Mouse (Mus musculus) heart, embryonic 10.5 days (tissue): ENCODE data around the gene Atmin. TPM values are rescaled to one million over a fixed set of nuclear protein-coding genes. Genes with fewer than 3 reads are reported as not detected.

Experiments
- DNase-seq: peaks from one replicate; pipeline ENCODE4 v3.0.0-alpha.2; 2017; ENCODE audit warnings: low spot score
- H3K27ac ChIP-seq: fragments of 300-500 bp; sonication (generic); 2 replicates; pipeline ENCODE4 v1.5.1; 2016; ENCODE audit warnings: mild to moderate bottlenecking
- H3K27me3 ChIP-seq: fragments of 300-500 bp; sonication (generic); 2 replicates; pipeline ENCODE4 v1.6.1; 2016; ENCODE audit warnings: mild to moderate bottlenecking; ENCODE audit not compliant: poor library complexity, insufficient read depth, severe bottlenecking
- H3K36me3 ChIP-seq: fragments of 300-500 bp; sonication (generic); 2 replicates; pipeline ENCODE4 v1.6.1; 2016; ENCODE audit warnings: mild to moderate bottlenecking, moderate library complexity
- H3K4me1 ChIP-seq: fragments of 300-500 bp; sonication (generic); 2 replicates; pipeline ENCODE4 v1.6.1; 2016; ENCODE audit warnings: mild to moderate bottlenecking
- H3K4me3 ChIP-seq: fragments of 300-500 bp; sonication (generic); 2 replicates; pipeline ENCODE4 v1.5.1; 2016; ENCODE audit warnings: mild to moderate bottlenecking, moderate library complexity
- H3K9me3 ChIP-seq: fragments of 300-500 bp; sonication (generic); 2 replicates; pipeline ENCODE4 v1.6.1; 2016; ENCODE audit warnings: mild to moderate bottlenecking, moderate library complexity
- WGBS: fragments of 180-500 bp; shearing (Covaris S2); methylation state at CpG from one replicate; pipeline ENCODE4 v1.1.7; 2016; 5-methylcytosine and 5-hydroxymethylcytosine counted together
- polyA plus RNA-seq: library from polyadenylated mRNA; unstranded; fragments of >200 nt; fragmentation: Nextera tagmentation; extraction: Ambion mirVana; gene quantifications from 2 replicates; pipeline ENCODE4 v1.2.1, GENCODE M21; 2016

Gene Atmin
- polyA plus RNA-seq, 1 experiment from 2014 or later: 8.6 TPM

DNA sequence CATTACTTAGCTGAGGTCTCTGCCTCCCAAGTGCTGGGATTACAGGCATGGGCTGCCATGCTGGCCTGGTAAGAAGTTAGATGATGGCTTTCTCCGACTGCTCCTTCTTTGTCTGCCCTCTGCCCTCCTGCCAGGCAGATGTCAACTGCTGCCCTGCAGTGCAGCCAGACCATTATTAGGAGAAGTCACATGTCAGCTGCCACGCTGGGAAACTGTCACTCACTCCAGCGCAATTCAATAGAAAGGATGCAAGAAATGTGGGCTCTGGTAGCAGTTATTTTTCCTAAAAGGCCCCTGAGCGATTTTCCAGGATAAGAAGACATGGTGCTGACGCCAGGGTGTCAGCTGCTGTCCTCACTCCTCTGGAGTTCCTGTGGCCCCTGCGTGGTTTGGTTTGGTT is 7.7 kb upstream of the Atmin start:
- Histone ChIP-seq H3K27me3 (no peaks in the 10 kb centered on the region), H3K4me3 (no peak overlapping the region), H3K27ac (no peak overlapping the region), H3K4me1 (no peaks in the 10 kb centered on the region), H3K36me3 (peaks cover 91% of the 10 kb centered on the region), H3K9me3 (no peaks in the 10 kb centered on the region)
- DNase-seq: no peak
- 87% methylated on average over 6 of the region's 6 CpGs for whole genome bisulfite sequencing

DNA sequence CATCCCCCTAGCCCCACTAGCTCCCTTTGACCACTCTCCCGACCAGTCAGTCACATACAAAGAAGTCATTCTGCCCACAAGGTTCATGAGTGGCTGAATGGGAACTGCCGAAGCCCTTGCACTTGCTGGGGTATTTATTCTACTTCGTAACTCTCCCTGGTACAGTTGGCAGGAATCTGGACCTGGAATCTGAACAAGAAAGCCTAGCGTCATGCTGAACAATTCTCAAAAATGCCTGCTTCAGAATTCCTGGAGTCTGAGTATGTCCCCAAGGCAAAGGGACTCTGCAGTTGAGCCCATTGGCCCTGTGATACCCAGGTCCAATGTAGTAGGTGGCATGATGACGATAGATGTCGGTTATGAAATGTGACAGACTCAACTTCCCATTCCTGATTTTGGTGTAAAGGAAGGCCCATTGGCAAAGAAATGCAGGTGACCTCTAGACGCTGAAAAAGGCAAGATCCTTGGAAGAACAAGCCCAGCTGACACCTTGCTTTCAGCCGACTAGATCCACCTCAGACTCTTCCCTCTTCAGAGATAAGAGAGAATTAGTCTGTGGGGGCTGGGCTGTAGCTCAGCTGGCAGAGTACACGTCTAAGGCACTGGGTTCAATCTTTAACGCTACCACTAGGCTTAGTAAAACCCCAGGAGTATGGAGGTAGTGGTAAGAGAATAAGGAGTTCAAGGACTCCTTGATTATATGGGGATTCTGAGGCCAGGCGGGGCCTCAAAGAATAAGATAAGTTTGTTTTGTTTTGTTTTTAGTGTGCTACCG is 722 bp upstream of the Atmin start:
- Histone ChIP-seq H3K9me3 (no peaks in the 10 kb centered on the region), H3K4me1 (peaks cover 39% of the 10 kb centered on the region), H3K27ac (no peak overlapping the region), H3K27me3 (no peaks in the 10 kb centered on the region), H3K4me3 (no peak overlapping the region), H3K36me3 (peaks cover 29% of the 10 kb centered on the region)
- WGBS: 67% methylated on average over 12 of the region's 12 CpGs
- no peak for DNase-seq

DNA sequence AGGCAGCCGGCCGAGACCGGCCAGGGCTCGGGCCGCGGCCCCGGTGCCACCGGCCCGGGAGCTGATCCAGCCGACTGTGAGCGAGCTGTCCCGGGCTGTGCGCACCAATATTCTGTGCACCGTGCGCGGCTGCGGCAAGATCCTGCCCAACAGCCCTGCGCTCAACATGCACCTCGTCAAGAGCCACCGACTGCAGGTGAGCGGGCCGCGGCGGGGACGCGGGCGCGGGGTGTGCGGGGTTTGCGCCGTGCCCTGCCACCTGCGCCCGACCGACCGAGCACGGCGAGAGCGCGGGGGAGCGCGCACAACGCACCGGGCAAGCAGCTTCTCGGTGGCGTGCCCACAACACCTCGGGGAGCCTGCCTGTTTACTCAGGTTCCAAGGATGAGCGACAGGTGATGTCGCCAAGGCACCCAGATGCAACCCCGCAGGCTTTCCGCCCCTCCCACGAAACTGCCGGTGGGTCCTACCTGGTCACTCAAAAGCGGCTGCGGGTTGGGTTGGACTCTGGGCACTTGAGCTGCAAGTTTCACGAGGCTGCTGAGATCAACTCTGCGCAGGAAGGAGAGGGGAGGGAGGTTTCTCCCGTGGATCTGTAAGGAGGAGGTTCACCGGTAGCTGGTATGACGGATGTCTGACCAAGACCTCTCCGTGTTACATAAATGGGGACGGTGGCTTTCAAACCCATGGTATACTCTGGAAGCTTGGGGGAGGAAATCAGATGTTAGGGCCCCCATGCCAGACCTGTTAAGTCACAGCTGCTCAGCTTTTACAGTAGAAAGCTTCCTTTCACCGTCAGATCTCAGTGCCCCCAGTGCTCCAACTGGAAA is 577 bp downstream of the Atmin start:
- under 1% methylated on average over 62 of the region's 62 CpGs for WGBS
- Histone ChIP-seq H3K36me3 (peaks cover 16% of the 10 kb centered on the region), H3K4me3 (peak overlapping the region; percentile 98), H3K27ac (peak overlapping the region; percentile 88), H3K27me3 (no peaks in the 10 kb centered on the region), H3K9me3 (no peaks in the 10 kb centered on the region), H3K4me1 (peaks cover 47% of the 10 kb centered on the region)
- no peak for DNase-seq

DNA sequence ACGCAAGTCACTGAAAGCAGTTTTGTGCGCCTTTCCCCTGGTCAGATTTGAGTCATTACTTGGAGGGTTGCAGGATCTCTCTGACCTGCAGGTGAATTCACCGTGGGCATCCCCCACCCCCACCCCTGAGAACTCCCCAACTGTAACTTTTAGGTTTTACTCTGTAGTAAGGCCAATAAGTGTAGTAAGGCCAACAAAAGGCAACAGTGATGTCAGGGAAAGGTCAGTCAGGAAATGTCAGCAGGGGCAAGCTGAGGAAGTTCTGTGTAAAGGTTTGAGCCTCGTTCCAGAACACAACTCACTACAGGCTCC is 1.1 kb downstream of the Atmin start:
- 13% methylated on average over 4 of the region's 4 CpGs for WGBS
- Histone ChIP-seq H3K9me3 (no peaks in the 10 kb centered on the region), H3K4me3 (peak overlapping the region; percentile 98), H3K27me3 (no peaks in the 10 kb centered on the region), H3K4me1 (peaks cover 47% of the 10 kb centered on the region), H3K36me3 (peaks cover 13% of the 10 kb centered on the region), H3K27ac (peak overlapping the region; percentile 88)
- DNase-seq: no peak

DNA sequence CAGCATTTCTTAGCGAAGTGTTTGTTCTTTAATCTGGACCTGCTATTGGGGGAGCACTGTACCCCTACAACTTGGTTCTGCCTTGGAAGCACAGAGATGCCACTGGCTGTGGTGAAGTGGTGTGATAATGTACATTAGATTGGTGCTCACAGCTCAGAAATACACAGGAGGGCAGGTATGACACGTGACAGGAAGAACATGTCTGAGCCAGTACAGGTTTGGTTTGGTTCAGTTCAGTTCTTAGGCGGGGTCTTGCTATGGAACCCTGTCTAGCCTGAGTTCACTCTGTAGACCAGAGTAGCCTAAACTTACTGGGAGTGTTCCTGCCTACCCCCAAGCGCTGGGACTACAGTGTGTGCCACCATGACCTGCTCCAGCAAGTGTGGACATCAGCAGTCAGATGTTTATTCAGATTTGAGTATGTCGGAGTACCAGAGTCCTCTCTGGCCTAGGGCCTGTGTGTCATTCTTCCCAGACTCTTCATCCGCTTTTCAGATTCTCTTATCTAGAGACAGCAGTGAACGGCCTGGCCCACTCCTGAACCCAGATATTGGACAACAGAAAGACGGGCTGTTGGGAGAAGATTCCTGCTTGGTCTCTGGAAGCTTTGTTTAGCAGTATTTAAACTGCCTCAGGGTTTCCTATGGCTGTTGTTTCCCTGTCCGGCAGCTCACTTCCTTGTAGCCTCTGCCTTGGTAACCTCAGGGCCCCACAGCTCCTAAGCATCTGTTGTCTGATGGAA is 2.1 kb downstream of the Atmin start:
- Histone ChIP-seq H3K9me3 (no peaks in the 10 kb centered on the region), H3K4me1 (peaks cover 47% of the 10 kb centered on the region), H3K36me3 (peaks cover 8% of the 10 kb centered on the region), H3K4me3 (no peak overlapping the region), H3K27me3 (no peaks in the 10 kb centered on the region), H3K27ac (peak overlapping the region; percentile 80; the same call in 1 of the 2 replicates)
- WGBS: 55% methylated on average over 9 of the region's 9 CpGs
- no peak for DNase-seq

DNA sequence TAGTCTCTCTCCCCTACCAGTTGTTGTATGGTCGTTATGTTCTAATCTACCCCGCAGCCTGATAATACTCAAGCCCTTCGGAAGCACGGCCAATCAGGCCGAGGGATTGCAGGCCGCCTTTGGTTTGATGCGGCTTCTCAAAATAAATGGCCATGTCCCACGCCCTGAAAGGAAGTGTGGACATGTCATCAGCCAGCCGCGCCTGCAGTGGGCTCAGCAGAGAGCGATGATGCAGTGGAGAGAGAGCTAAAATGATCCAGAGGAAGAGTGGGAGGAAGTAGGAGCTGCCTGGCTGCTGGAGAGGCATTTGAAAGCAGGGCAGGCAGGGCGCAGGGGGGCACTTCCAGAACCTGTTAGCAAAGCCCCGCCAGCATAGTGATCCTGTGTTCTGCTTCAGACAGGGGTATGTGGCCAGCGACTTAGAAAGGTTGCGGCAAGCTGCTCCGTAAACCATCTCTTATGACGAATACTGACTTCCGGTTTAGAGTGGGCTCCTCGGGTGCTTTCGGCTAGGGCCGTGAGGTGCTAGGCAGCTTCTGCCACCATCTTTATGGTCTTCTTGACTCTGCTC is 3.2 kb downstream of the Atmin start:
- H3K27me3 ChIP-seq: no peaks in the 10 kb centered on the region
- H3K36me3 ChIP-seq: no peaks in the 10 kb centered on the region
- DNase-seq: peak; percentile 84
- peak overlapping the region; percentile 80 for H3K27ac ChIP-seq
- WGBS: 34% methylated on average over 21 of the region's 21 CpGs
- H3K9me3 ChIP-seq: no peaks in the 10 kb centered on the region
- peak overlapping the region; percentile 31 for H3K4me3 ChIP-seq
- peaks cover 51% of the 10 kb centered on the region for H3K4me1 ChIP-seq

DNA sequence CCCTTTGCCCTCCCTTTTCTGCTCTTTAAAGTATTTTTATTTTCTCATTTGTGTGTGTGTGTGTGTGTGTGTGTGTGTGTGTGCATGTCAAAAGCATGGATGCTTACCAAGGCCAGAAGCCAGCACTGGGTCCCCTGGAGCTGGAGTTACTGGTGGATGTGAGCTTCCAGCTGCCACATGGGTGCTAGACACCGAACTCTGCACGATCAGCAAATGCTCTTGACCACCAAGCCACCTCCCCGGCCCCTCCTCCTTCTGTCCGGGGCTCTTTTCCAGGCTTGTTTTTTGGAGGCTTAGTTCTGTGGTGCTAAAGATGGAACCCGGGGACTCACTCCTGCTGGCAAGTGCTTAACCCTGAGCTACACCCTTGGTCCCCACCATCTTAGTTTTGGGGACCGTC is 3.7 kb downstream of the Atmin start:
- no peak for DNase-seq
- WGBS: 57% methylated on average over 6 of the region's 6 CpGs
- H3K4me3 ChIP-seq: peak overlapping the region; percentile 31; the same call in 1 of the 2 replicates
- H3K27me3 ChIP-seq: no peaks in the 10 kb centered on the region
- no peaks in the 10 kb centered on the region for H3K36me3 ChIP-seq
- peaks cover 53% of the 10 kb centered on the region for H3K4me1 ChIP-seq
- no peaks in the 10 kb centered on the region for H3K9me3 ChIP-seq
- H3K27ac ChIP-seq: peak overlapping the region; percentile 80

DNA sequence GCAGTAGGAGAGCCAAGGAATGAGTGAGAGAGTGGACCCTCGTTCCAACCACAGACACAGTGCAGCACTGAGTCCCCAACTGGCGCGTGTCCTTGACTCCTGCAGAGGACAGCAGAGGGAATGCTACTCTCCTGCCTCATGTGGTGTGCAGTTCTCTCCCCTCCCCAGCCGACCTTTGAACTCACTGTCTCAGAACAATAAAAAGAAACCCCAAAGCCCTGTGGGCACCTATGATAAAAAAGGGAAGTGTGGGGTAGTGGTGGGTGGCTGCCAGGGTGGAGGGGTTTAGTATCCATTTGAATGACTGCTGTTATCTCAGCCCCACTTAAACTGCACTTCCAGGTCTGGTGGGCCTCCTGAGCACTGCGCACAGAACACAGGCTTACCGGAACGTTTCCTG is 4.4 kb downstream of the Atmin start:
- no peaks in the 10 kb centered on the region for H3K36me3 ChIP-seq
- no peak for DNase-seq
- peaks cover 53% of the 10 kb centered on the region for H3K4me1 ChIP-seq
- peak overlapping the region; percentile 13; the same call in 1 of the 2 replicates for H3K4me3 ChIP-seq
- H3K27ac ChIP-seq: peak overlapping the region; percentile 76
- no peaks in the 10 kb centered on the region for H3K9me3 ChIP-seq
- 51% methylated on average over 7 of the region's 7 CpGs for WGBS
- no peaks in the 10 kb centered on the region for H3K27me3 ChIP-seq

DNA sequence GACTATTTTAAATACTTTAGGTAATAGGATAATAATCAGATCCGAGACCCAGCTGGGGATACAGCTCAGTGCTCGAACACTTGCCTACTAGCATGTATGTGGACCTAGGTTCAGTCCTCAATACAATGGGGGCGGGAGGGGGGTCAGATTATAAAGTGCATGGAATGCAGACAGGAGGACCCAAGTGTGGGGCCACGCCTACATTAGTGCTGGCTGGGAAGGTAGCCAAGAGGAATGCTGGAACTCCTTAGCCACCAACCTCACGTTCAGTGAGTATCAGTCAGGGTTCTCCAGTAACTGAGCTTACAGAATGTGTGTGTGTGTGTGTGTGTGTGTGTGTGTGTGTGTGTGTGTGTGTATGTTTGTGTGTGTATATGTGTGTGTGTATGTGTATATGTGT is 8.2 kb downstream of the Atmin start:
- H3K27ac ChIP-seq: no peak overlapping the region

DNA sequence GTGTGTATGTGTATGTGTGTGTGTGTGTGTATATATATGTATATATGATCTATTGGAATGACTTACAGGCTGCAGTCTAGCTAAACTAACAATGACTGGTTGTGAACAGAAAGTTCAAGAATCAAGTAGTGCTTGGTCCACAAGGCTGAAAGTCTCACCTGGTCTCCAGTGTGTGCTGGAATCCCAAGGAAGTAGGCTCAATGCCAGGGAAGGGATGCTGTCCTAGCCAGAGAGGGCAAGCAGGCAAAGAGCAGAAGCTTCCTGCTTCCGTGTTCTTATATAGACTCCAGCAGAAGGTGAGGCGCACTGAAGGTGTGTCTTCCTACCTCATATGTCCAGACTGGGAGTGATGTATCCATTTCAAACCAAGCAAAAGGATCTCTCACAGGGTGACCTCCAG is 8.6 kb downstream of the Atmin start:
- Histone ChIP-seq H3K27ac (no peak overlapping the region), H3K4me1 (peaks cover 19% of the 10 kb centered on the region), H3K9me3 (no peaks in the 10 kb centered on the region), H3K36me3 (peaks cover 40% of the 10 kb centered on the region), H3K4me3 (no peak overlapping the region), H3K27me3 (no peaks in the 10 kb centered on the region)
- no peak for DNase-seq
- 100% methylated on average over 2 of the region's 2 CpGs for WGBS

More for the DNA sequence above, 8.2 kb downstream of the Atmin start:
- H3K4me1 ChIP-seq: peaks cover 23% of the 10 kb centered on the region
- peaks cover 36% of the 10 kb centered on the region for H3K36me3 ChIP-seq
- no peak for DNase-seq
- H3K27me3 ChIP-seq: no peaks in the 10 kb centered on the region
- H3K4me3 ChIP-seq: no peak overlapping the region
- H3K9me3 ChIP-seq: no peaks in the 10 kb centered on the region
- 68% methylated on average over 5 of the region's 5 CpGs for WGBS

DNA sequence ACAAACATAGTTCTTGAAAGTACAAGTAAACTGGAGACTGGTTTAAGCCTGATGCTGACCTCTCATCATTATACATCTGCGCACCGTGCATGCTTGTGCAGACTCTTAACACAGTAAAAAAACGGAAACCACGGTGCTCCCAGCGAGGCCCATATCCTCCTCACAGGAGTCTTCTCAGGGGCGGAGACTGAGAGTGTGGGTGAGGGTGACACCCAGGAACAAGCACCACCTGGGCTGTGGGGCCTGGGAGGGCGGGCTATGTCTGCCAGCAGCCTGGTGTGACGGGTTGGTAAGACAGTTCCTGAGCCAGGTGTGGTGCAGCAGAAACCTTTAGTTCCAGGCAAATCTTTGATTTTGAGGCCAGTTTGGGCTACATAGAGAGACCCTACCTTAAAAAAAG is 9.2 kb downstream of the Atmin start:
- Histone ChIP-seq H3K9me3 (no peaks in the 10 kb centered on the region), H3K27ac (no peak overlapping the region), H3K4me1 (peaks cover 14% of the 10 kb centered on the region), H3K36me3 (peaks cover 47% of the 10 kb centered on the region), H3K4me3 (no peak overlapping the region), H3K27me3 (no peaks in the 10 kb centered on the region)
- WGBS: 86% methylated on average over 8 of the region's 8 CpGs
- DNase-seq: no peak

DNA sequence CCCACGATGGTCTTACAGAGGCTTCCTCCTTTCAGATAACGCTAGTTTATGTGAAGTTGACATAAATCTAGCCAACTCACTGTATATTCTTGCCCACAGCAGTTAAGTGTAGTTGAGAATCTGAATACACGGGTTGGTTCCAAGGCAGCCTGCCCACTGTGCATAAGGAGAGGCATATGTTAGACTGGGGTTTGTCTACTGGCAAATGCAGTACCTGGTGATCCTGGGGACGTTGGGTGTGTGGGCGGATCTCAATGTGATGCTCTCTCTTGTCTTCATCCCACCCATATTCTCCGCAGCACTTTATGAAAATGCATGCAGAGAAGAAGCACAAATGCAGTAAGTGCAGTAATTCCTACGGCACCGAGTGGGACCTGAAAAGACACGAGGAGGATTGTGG is 11.2 kb downstream of the Atmin start:
- Histone ChIP-seq H3K9me3 (no peaks in the 10 kb centered on the region), H3K4me1 (peaks cover 6% of the 10 kb centered on the region; the same call in 1 of the 2 replicates), H3K36me3 (peaks cover 65% of the 10 kb centered on the region), H3K27ac (no peak overlapping the region), H3K27me3 (no peaks in the 10 kb centered on the region), H3K4me3 (no peak overlapping the region)
- 92% methylated on average over 9 of the region's 9 CpGs for WGBS
- DNase-seq: no peak
